ENCODE assay signal across 8 mouse cellular contexts in genomic region chr5:5559798-5560197, GRCm38 (mm10). TPM values are rescaled to one million over a fixed set of nuclear protein-coding genes. Genes with fewer than 3 reads are reported as not detected.
DNase-seq lines count a peak whose midpoint lies in the region; ATAC-seq and TF ChIP-seq lines count a peak whose summit lies in the region.
"Had no signal": no experiment of that assay in that cellular context is flagged by ENCODE, and none has a peak within 500 bp of the region (broad histone marks: within the 10 kb centered on the region; RNA-seq: fewer than 3 reads in every experiment).

No protein-coding gene starts in this region.

- TF ChIP-seq EP300 in lung, postnatal 0 days (IDR thresholded peaks at IDR 0.05): no peak

- H3K27ac ChIP-seq in lung, postnatal 0 days (ENCODE audit: low read length): peak overlapping the region; percentile 57; the same call in 1 of the 2 replicates
- no peak overlapping the region for H3K27ac ChIP-seq in forebrain, embryonic 11.5 days (ENCODE audit: low read depth, low read length)
- no peak overlapping the region for H3K27ac ChIP-seq in limb, embryonic 11.5 days (replicated peaks; ENCODE audit: low read depth, low read length)
- H3K27ac ChIP-seq in olfactory bulb, adult 2 months (ENCODE audit: insufficient read depth, low read depth, low read length): no peak overlapping the region

- peaks cover 5% of the 10 kb centered on the region; the same call in 1 of the 2 replicates for H3K4me1 ChIP-seq in lung, postnatal 0 days (ENCODE audit: insufficient read depth, low read depth, low read length)
- H3K4me1 ChIP-seq in forebrain, embryonic 11.5 days (replicated peaks; ENCODE audit: control insufficient read depth, insufficient read depth, low read length): peaks cover 3% of the 10 kb centered on the region; the same call in 1 of the 2 replicates
- peaks cover 5% of the 10 kb centered on the region; the same call in 1 of the 2 replicates for H3K4me1 ChIP-seq in limb, embryonic 11.5 days (ENCODE audit: control insufficient read depth, insufficient read depth, low read length)
- no peaks in the 10 kb centered on the region for H3K4me1 ChIP-seq in olfactory bulb, adult 2 months (ENCODE audit: control insufficient read depth, insufficient read depth, low read length)

- H3K4me3 ChIP-seq in lung, postnatal 0 days (ENCODE audit: low read depth, low read length): peak overlapping the region; percentile 64
- peak overlapping the region; percentile 50 for H3K4me3 ChIP-seq in forebrain, embryonic 11.5 days (ENCODE audit: low read depth, low read length)
- H3K4me3 ChIP-seq in limb, embryonic 11.5 days (ENCODE audit: low read depth, low read length): peak overlapping the region; percentile 44
- peak overlapping the region; percentile 76 for H3K4me3 ChIP-seq in olfactory bulb, adult 2 months (ENCODE audit: insufficient read depth, low read depth, low read length)

- H3K36me3 ChIP-seq in lung, postnatal 0 days (ENCODE audit: insufficient read depth, low read length): peaks cover under 1% of the 10 kb centered on the region; the same call in 1 of the 2 replicates
- peaks cover under 1% of the 10 kb centered on the region; the same call in 1 of the 2 replicates for H3K36me3 ChIP-seq in forebrain, embryonic 11.5 days (ENCODE audit: control insufficient read depth, insufficient read depth, low read length)
- H3K36me3 ChIP-seq in limb, embryonic 11.5 days (ENCODE audit: control insufficient read depth, insufficient read depth, low read length): no peaks in the 10 kb centered on the region; the same call in none of the 2 replicates

- DNase-seq in lung, postnatal 0 days (ENCODE audit: low spot score): no peak
- no peak for DNase-seq in lung, postnatal 4 days
- no peak for DNase-seq in forebrain, embryonic 11.5 days (ENCODE audit: low spot score)
- DNase-seq in limb, embryonic 11.5 days (ENCODE audit: low spot score): no peak
- no peak for DNase-seq in left cerebral cortex, adult 8-10 months (ENCODE audit: low spot score in 2 of 2)
- no peak for DNase-seq in layer of hippocampus, adult 9-11 months

- H3K4me2 ChIP-seq in lung, postnatal 0 days (replicated peaks; ENCODE audit: low read depth, low read length): peak overlapping the region; percentile 71
- peak overlapping the region; percentile 51 for H3K4me2 ChIP-seq in forebrain, embryonic 11.5 days (ENCODE audit: low read depth, low read length, severe bottlenecking)
- H3K4me2 ChIP-seq in limb, embryonic 11.5 days (ENCODE audit: low read depth, severe bottlenecking): peak overlapping the region; percentile 55

- peak overlapping the region; percentile 72 for H3K9ac ChIP-seq in lung, postnatal 0 days (replicated peaks; ENCODE audit: low read depth)
- peak overlapping the region; percentile 78 for H3K9ac ChIP-seq in forebrain, embryonic 11.5 days (ENCODE audit: low read length)
- peak overlapping the region; percentile 65 for H3K9ac ChIP-seq in limb, embryonic 11.5 days (ENCODE audit: low read length)

- no peaks in the 10 kb centered on the region for H3K27me3 ChIP-seq in lung, postnatal 0 days (replicated peaks; ENCODE audit: insufficient read depth, low read length)
- no peaks in the 10 kb centered on the region for H3K27me3 ChIP-seq in forebrain, embryonic 11.5 days (ENCODE audit: control insufficient read depth, insufficient read depth, low read length)
- no peaks in the 10 kb centered on the region for H3K27me3 ChIP-seq in limb, embryonic 11.5 days (ENCODE audit: control insufficient read depth, insufficient read depth, low read length)

- no peak for ATAC-seq in lung, postnatal 0 days
- ATAC-seq in forebrain, embryonic 11.5 days (replicated peaks; ENCODE audit: low FRiP score): no peak
- ATAC-seq in limb, embryonic 11.5 days (ENCODE audit: insufficient number of reproducible peaks, low FRiP score, low TSS enrichment, low read depth): no peak; the same call in 1 of the 2 replicates

- TF ChIP-seq CTCF in lung, postnatal 0 days (IDR thresholded peaks at IDR 0.05): no peak
- TF ChIP-seq CTCF in olfactory bulb, adult 2 months (IDR thresholded peaks at IDR 0.05; ENCODE audit: insufficient read depth, low read depth, low read length): no peak

- H3K9me3 ChIP-seq in lung, postnatal 0 days (ENCODE audit: low read length): no peaks in the 10 kb centered on the region
- no peaks in the 10 kb centered on the region for H3K9me3 ChIP-seq in forebrain, embryonic 11.5 days (ENCODE audit: control insufficient read depth, low read length)
- no peaks in the 10 kb centered on the region for H3K9me3 ChIP-seq in limb, embryonic 11.5 days (ENCODE audit: control insufficient read depth, low read length)

- 33% methylated on average over 8 of the region's 8 CpGs for WGBS in lung, postnatal 0 days
- 42% methylated on average over 8 of the region's 8 CpGs for WGBS in forebrain, embryonic 11.5 days
- WGBS in limb, embryonic 11.5 days: 43% methylated on average over 8 of the region's 8 CpGs
- WGBS in olfactory bulb, adult 2 months: 33% methylated on average over 8 of the region's 8 CpGs

- TF ChIP-seq POLR2A in olfactory bulb, adult 2 months (IDR thresholded peaks at IDR 0.05; ENCODE audit: insufficient read depth, low read depth, low read length): no peak

RNA-seq across cellular contexts. Expression of gene Gtpbp10, which starts 0.5 kb away (rescaled TPM):
- 10.6 and 12.6 TPM in 2 replicates for polyA plus RNA-seq in lung, postnatal 0 days (2015; fragmentation: Nextera tagmentation; extraction: Ambion mirVana)
- polyA plus RNA-seq in forebrain, embryonic 11.5 days (2014; fragmentation: Nextera tagmentation; extraction: Ambion mirVana): 36.0 and 40.7 TPM in 2 replicates
- polyA plus RNA-seq in limb, embryonic 11.5 days (2014; fragmentation: Nextera tagmentation; extraction: Ambion mirVana): 34.2 and 40.7 TPM in 2 replicates
- not detected in 2 replicates for polyA plus RNA-seq in olfactory bulb, adult 2 months (2012; ENCODE audit: insufficient read depth, insufficient read length, low replicate concordance, missing spikeins)
- 10 to 100 TPM; 10.6 to 12.8 (median 10.9) TPM for total RNA-seq in left cerebral cortex, adult 8-10 months (2022)

RNA-seq across cellular contexts. Expression of gene Gm8773, which starts 13.8 kb away (rescaled TPM):
- polyA plus RNA-seq in lung, postnatal 0 days (2015; fragmentation: Nextera tagmentation; extraction: Ambion mirVana): 0.16 and 0.36 TPM in 2 replicates
- polyA plus RNA-seq in forebrain, embryonic 11.5 days (2014; fragmentation: Nextera tagmentation; extraction: Ambion mirVana): 3.5 and 4.7 TPM in 2 replicates
- polyA plus RNA-seq in limb, embryonic 11.5 days (2014; fragmentation: Nextera tagmentation; extraction: Ambion mirVana): 0.47 and 0.60 TPM in 2 replicates
- polyA plus RNA-seq in olfactory bulb, adult 2 months (2012; ENCODE audit: insufficient read depth, insufficient read length, low replicate concordance, missing spikeins): not detected in 2 replicates
- total RNA-seq in left cerebral cortex, adult 8-10 months (2022): not detected
- total RNA-seq: adrenal gland, adult 8-10 months had no signal

RNA-seq across cellular contexts. Expression of gene Cldn12, which starts 45.0 kb away (rescaled TPM):
- 12.8 and 15.1 TPM in 2 replicates for polyA plus RNA-seq in lung, postnatal 0 days (2015; fragmentation: Nextera tagmentation; extraction: Ambion mirVana)
- polyA plus RNA-seq in forebrain, embryonic 11.5 days (2014; fragmentation: Nextera tagmentation; extraction: Ambion mirVana): 34.9 and 41.3 TPM in 2 replicates
- polyA plus RNA-seq in limb, embryonic 11.5 days (2014; fragmentation: Nextera tagmentation; extraction: Ambion mirVana): 22.0 and 25.0 TPM in 2 replicates
- not detected in 2 replicates for polyA plus RNA-seq in olfactory bulb, adult 2 months (2012; ENCODE audit: insufficient read depth, insufficient read length, low replicate concordance, missing spikeins)
- total RNA-seq in left cerebral cortex, adult 8-10 months (2022): 10 to 100 TPM; 43.8 to 45.2 (median 44.1) TPM

Comparison
In these comparisons a context has a peak if more than half of its experiments do, and no peak if none do; other contexts are left out.
1. RNA of gene Gtpbp10, which starts 0.5 kb away (polyA plus RNA-seq): 36.0 to 40.7 TPM in forebrain, embryonic 11.5 days, 34.2 to 40.7 TPM in limb, embryonic 11.5 days and 10.6 to 12.6 TPM in lung, postnatal 0 days; not detected in olfactory bulb, adult 2 months; every median in the first group is over 10 times any median in the second.
2. RNA of gene Cldn12, which starts 45.0 kb away (polyA plus RNA-seq): 34.9 to 41.3 TPM in forebrain, embryonic 11.5 days, 22.0 to 25.0 TPM in limb, embryonic 11.5 days and 12.8 to 15.1 TPM in lung, postnatal 0 days; not detected in olfactory bulb, adult 2 months; every median in the first group is over 10 times any median in the second.
3. Peak in every context shown above with its lines, with median percentiles within 50 percentile points of each other: H3K4me2 ChIP-seq, H3K4me3 ChIP-seq and H3K9ac ChIP-seq.